Mouse (Mus musculus): ENCODE results near the gene Trio. TPM values are rescaled to one million over a fixed set of nuclear protein-coding genes. Genes with fewer than 3 reads are reported as not detected.

Gene Trio
- total RNA-seq, 2 experiments from 2014 or later: 206 to 216 TPM

DNA sequence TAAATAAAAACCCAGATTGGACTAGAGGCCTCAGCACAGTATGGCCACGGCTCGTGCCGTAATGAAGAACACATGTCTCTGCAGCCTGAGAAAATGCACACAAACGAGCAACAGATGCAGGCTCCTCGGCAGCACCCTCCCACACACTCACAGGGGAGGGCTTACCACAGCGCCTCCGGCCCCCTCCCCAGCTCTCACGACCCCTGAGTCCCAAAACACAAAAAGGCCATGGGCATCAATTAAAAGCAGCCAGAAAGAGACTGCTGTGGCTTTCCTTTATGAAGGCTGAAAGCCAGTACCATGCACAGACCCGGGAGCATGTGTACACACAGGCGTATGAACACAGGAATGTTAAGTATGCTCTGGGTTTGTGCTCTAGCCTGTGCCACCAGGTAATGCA lies 245.8 kb downstream of the Trio start:
- no peak for DNase-seq (ENCODE audit: low spot score in 2 of 2)

DNA sequence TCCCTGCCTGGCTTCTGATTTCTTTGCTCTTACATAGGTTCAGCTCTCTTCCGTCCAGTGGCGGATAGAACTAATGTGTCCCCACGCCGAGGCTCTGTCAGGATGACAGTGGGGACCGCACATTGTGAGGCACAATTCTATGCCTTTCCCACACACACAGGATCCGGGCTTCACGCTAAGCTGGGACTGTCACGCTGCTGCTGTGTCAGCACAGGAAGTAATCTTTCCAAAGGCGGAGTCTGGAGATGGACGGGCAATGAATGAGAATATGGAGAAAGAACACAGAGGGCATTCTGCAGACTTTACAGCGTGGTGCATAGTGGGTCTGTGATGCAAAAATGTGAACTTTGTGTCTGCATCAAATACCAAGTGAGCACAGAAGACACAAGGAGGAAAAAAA lies 246.2 kb downstream of the Trio start:
- no peak for DNase-seq (ENCODE audit: low spot score in 2 of 2)

DNA sequence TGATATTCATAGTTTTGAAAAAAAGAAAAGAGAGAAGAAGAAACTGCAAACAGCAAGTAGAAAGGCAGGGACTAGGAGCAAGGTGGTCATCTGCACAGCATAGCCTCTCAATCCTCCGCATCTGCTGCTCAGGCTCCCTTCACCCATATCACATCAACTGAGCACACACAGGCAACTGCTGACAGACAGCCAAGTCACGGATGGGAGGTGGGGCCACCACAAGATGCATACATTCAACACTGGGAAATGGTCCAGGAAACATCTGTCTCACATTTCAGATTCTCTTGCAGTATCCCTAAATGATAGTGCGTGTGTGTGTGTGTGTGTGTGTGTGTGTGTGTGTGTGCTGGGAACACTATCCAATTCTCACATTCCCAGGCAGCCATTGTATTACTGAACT lies 247.4 kb downstream of the Trio start:
- no peak for DNase-seq (ENCODE audit: low spot score in 2 of 2)

DNA sequence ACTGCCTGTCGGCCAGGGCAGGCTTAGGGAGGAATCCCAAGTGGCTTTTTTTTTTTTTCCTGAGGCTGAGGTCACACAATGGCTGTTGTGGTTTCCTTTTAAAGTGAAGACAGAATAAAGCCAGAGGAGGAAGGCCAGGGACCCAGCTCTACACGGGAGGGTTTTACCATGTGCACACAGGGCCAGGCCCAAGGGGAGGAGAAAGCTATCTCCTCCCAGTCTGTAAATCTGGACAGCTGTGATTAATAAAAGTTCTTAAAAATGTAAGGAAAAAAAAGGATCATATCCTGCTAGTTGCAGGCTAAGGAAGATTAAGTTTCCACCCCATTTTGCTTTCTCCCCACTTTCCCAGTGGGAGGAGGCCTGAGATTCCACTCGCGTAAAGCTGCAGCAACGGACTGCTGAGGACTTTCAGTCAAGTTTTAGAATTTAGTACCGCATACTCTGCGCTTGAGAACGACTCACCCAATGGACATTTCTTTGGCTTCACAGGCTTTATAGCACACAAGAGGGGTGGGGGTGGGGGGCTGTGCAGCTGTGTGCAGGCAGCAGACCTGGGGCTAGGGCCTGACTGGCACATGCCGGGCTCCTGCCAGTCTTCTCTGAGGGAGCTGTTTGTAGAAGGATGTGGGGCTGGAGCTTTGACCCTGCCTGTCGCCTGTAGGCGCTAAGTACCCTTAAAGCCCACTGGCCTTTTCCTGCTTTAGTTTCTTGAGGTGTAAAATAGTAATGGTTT lies 248.0 kb downstream of the Trio start:
- DNase-seq (ENCODE audit: low spot score in 2 of 2): no peak

DNA sequence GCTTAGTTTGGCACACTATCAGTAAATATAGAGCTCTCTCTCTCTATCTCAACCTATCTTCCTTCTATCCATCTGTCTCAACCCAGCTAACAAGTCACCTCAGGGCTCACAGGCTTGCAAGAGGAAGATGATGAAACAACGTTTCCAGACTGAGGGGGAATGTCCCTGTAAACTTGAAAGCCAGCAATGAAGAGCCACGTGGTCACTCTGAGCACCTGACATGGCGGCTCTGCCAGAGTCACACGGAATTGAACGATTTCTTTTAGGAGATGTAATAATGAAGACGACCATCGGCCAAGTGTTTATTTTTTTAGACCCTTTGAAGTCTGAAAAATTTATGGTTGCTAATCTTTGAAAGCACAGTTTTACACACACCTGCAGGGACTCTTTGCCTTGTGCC lies 251.2 kb downstream of the Trio start:
- no peak for DNase-seq (ENCODE audit: low spot score in 2 of 2)

DNA sequence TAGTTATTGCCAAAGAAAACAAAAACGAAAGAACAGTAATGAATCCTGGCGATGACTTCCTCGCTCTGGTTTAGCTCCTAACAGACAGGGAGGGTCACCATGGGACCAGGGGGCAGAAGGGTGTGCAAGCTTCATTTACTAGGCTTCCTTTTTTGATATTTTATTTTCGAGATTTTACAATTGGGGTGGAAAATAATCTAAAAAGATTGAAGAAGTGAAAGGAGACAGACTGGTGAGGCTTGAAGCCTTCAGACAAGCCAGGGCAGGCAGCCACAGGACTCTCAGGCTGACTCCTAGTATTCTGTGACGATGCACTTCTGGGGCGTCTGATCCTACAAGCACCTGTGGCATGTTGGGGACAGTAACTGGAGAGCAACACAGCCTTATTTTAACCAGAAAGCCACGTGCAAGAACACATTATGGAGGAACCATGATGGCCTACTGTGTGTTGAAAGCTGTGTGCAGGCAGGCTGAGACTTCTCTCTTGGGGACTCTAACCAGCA lies 253.5 kb downstream of the Trio start:
- no peak for DNase-seq (ENCODE audit: low spot score in 2 of 2)

DNA sequence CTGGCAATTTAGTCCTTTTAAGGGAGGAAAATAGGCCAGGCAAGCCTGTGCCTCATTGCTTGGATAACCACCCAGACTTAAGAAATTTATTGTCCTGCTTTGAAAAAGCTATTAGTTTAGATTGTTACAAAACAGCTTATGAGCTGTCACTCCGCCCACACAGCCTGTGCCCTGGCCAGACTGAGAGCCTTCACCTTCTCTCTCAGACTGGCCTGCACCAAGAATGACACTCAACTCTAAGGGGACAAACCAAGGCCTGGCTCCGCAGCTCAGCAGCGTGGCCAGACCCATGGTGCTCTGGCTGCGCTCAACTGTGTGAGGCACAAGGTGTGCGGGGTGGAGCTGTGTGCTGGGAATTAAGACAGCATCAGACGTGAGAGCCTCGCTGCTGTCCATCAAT lies 254.1 kb downstream of the Trio start:
- DNase-seq (ENCODE audit: low spot score in 2 of 2): no peak

DNA sequence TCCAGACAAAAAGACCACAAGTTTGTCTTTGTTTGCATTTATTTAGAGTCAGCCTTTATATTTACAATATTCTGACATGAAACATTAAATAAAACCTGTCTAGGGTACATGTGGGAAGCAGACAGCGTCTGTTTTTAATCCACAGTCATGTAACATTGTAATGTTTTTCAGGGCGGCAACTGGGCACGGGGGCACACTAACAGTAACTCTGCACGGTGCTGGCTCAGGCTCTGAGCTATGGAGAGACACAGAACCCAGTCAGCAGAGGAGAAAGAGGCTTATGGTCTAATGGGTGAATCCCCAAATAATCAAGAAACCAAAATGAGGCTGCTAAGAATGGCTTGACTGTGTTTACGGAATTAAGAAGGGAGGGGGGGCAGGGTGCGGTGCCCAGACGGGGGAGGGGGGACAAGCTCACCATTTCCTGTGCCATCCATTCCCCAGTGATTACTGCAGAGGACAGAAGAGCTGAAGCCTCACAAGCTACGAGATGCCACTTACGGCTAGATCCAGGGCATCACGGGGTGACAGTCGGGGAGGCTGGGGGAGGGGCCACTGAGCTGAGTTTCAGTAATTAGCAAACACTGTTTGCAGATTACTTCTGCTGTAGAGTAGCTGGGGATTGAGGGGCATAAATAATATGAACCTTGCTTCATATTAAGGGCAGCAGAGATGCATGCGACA lies 255.0 kb downstream of the Trio start:
- no peak for DNase-seq (ENCODE audit: low spot score in 2 of 2)

DNA sequence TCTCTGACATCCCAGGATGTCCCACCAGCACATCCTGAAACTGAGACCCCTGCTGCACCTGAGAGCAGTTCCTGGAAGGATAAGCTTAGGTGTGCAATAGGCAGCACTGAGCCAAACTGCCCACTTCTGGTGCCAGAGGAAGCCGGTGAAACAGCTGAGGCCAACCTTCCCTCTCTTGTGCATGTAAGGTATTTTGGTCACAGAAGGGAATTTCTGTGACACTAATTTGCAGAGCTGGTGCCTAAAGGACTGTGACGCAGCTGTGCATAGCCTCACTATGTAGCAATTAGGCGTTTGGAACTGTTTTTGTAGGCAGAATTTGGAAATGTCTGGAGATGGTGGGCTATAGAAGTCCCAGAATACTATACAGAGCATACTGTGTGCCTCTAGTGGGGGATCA lies 264.2 kb downstream of the Trio start:
- no peak for DNase-seq (ENCODE audit: low spot score in 2 of 2)

DNA sequence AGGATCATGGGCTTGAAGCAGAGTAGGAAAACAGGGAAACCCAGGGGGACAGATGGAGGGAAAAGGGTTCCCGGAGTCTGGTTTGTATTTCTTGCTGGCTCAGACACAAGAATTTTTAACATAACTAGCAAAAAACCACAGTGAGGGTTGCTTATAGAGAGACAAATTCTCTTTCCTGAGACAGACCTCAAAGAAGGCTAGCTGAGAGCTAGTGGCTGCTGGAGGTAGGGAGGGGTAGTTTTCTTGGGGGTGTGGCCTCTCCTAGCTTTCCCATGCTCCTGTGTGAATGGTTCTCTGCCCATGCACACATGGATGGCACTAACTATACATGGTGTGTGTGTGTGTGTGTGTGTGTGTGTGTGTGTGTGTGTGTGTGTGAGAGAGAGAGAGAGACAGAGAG lies 265.0 kb downstream of the Trio start:
- DNase-seq (ENCODE audit: low spot score in 2 of 2): no peak

DNA sequence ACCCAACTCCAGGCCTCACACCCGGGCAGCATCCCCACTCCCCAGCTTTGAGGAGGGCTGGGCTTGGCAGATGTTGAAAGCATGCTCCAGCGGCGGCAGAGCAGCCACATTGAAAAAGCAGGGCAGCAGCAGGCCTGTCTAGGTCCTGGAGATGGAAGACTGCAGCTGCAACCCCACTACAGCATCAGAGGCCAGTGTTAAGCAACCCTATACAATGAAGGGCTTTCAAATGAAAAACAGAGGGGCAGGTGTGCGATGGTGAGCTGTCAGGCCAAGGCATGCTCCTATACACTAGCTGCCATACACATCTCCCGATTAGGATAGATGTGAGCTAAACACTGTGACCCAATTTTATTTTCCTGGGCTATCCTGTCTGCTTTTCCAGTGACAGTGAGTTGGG lies 265.8 kb downstream of the Trio start:
- DNase-seq (ENCODE audit: low spot score in 2 of 2): no peak

DNA sequence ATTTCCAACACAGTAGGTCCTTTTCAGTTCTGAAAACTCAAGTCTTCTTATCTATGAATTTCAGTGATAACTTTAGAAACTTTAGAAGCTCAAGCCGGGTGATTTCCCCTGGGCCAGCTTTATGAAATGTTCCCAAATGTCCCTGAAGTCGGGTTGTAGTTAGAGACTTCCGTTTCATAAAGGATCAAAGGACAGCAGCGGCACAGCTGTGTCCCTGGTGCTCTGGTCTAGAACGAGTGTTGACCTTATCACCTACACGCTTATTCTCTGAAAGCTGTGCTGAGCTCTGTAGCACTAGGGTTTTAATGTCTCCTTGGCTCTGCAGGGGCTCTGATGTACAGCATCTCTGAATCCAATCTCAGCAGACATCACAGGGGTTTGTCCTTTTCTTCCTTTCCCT lies 267.0 kb downstream of the Trio start:
- DNase-seq (ENCODE audit: low spot score in 2 of 2): no peak

DNA sequence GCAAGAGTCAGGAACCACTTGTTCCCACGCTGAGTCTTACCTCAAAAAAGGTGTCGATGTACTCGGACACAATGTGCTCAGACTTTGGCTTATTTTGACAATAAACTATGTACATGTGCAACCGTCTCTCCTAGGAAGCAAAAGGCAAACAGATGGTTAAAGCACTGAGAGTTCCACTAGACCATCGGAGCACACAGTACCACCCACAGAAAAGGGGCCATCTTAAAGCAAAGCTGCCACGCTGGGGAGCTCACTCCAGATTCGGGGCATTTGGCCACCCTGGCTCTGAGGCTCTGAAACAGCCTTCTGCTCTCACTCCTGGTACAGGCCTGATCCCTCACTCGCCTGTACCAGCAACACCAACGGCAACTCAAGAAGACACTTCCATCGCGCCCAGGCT lies 269.2 kb downstream of the Trio start:
- DNase-seq (ENCODE audit: low spot score in 2 of 2): no peak

DNA sequence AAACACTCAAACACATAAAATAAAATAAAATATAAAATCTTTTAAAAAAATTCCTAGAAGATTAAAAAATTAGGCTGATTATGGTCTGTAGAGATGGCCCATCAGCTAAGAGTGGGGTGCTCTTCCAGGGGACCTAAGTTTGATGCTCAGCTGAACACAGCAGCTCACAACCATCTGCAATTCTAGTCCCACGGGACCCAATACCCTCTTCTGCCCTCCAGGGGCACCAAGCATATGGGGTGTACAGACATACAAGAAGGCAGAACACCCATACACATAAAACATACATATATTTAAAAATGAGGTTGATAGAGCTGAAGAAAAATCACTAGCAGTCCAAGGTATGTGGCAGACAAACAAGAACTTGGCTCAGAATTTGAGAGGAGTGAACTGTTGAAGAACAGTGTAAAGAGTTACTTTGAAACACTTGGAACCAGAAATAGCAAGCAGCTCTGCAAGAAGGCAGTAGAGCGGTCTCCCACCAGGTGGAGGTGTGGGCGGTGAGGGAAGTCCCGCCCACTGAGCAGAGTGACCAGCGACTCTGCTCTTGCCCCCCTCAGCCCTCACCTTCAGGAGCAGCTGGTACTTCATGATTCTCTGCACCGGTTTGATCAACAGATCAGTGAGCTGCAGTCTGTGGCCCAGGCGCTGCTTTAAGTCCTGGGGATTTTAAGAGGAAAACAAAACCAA lies 270.9 kb downstream of the Trio start:
- no peak for DNase-seq (ENCODE audit: low spot score in 2 of 2)

DNA sequence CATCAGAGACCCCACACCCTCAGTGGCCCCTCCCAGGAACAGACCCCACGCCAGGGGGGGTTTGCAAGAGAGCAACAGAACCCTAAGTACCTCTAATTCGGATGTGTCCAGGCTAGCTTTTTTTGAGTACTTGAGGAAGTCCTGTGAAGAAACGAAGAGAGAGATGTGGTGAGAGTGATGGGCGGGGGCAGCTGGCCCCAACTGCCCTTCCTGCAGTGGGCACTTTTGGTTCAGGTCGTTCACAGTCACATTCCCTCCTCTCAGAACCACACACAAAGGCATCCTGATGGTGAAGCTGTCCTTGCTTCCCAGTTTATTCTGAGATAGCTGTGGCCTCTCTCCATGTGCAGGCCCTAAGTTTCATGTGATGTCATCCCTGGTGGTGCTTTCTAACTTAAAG lies 271.7 kb downstream of the Trio start:
- no peak for DNase-seq (ENCODE audit: low spot score in 2 of 2)

DNA sequence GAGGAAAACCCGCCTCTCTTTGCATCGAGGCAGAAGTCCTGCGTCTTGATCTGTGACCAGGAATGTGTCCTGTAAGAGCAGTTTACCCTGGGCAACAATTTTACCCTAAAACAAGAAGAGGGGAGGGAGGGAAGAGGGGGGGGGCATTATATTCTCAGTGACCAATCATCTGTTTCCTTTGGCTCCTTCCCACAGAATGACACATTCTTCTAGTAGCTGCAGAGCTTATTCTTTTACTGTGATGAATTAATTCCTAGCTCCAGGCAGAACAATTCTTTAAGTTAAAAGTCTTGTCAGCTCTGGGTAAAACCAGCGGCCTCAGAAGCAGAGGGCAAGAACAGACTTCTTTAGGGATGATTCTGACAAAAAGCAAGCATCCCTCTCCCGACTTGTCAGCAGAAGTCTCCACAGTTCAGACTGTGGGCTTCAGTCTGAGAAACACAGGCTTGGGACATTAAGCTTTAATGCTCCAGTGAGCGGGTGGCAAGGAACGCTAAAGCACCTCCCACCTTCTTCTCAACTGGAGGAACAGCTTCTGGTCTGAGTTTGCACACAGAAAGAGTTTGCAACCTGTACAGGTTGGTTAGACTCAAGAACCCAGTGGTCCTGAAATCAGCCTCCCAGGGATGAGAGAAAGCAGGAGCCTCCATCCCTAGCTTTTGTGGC lies 272.8 kb downstream of the Trio start:
- no peak for DNase-seq (ENCODE audit: low spot score in 2 of 2)

DNA sequence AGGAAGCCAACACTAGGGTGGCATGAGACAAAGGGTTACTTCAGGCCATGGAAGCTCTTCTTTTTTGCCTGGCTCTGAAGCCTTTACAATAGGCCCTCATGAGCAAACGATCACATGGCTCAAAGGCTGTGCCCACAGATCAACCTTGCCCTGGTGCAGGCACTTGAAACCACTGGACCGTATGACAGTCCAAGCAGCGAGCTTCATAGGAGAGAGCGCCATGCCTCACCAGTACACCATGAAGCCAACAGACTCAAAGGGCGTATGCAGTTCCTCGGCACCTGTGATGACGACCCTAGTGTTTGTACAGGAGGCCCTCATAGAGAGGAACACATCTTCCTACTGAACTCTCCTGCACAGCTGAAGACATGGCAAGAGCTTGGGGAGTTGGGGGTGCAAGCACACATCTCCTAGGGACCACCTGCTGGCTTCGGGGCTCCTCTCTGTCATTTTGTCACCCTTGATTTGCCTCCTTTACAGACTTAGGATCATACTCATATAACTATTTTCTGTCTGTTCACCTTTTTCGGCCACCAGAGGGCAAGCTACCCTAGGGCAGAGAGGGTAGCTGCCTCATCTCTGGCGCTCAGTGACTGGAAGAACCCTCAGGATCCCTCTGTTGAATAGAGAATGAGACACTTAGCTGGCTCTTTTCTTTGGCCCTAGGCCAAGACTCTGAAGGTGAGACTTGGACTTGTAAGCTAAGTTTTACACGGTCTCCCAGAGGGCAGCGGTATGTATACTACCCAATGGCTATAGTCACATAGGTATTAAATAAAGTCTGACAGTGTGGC lies 273.8 kb downstream of the Trio start:
- DNase-seq (ENCODE audit: low spot score in 2 of 2): peak; percentile 61 to 72

DNA sequence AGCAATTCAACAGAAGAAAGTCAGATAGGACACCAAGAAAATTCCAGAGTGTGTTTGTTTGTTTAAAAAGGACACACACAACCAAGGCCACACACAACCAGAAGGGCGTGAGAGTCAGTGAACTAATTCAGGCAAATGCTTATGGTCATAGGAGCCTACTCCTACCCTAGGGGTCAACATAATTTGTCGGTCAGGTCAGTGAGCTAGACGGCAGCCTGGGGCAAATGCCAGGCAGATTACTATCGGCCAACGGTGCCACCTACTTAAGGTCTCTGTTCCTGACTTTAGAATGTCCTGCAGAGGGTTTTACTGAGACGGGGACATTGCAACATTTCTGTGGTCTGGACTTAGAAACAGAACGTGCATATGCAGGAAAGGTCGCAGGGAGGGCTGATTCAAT lies 276.9 kb downstream of the Trio start:
- DNase-seq (ENCODE audit: low spot score in 2 of 2): no peak

DNA sequence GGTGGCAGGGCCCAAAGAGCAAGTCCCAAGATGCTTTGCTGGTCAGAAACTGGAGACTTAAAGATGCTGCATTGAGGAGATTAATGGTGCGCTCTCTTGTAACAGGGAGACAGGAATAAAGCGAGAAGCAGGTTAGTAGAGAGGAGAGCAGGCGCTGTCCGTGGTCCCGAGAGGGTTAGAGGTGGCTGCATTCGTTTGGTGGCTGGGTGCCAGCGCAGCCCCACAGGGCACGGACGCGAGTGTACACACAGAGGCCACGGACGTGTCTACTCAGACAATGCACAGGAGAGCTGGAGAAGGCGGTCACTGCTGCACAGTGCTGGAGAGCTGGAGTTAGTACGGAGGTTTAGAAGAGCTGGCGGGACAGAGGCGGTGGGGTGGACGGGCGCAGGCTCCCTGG lies 278.1 kb downstream of the Trio start:
- DNase-seq (ENCODE audit: low spot score in 2 of 2): no peak

DNA sequence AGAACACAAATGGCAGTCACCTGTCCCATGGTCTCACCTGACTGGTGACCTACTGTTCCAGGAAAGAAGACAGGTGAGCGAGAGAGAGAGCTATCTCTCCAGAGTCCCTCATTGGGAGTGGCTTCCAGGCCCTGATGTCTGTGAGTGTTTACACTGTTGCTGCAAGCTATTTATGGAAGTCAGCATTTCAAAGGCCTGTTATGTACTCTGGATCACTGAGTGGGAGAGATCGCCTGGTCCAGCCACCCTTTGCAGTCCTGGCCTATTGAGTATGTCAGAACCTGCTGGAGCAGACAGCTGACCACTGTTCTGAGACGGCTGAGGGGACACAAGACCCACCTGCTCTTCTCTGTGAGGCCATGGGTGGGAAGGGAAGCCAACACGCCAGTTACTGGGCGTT lies 280.7 kb downstream of the Trio start:
- DNase-seq (ENCODE audit: low spot score in 2 of 2): no peak

DNA sequence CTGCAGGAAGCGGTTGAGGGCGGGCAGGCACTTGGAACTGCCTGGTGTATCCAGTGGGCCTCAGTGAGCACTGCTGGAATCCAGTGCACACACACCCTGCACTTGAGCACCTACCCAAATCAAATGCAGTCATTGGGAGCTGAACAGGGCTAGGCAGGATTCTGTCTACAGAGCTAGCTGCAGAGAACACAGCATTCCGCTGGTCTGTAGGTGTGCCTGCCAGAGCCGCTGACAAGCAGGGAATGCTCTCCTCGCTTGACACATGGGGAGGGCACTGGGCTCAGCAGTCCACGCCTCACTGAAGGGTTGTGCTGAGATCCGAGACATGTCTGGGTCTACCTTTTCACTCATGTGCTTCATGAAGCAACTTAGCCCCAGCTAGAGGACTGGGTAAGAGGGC lies 285.6 kb downstream of the Trio start:
- DNase-seq (ENCODE audit: low spot score in 2 of 2): no peak
